Mouse (Mus musculus) neutrophil, adult 59 days (primary cell): ENCODE results near the gene 2310034C09Rik. TPM values are rescaled to one million over a fixed set of nuclear protein-coding genes. Genes with fewer than 3 reads are reported as not detected.

Source experiments
- total RNA-seq, 2 experiments: library from RNA; stranded (reverse); gene quantifications; 1 replicate in 1 of 2; 2 replicates in 1 of 2; pipeline ENCODE4 v1.2.4; 2023

Gene 2310034C09Rik
- not detected for total RNA-seq

GRCm38 (mm10) chr16:88758547-88758946 is at the start of gene 2310034C09Rik:
Gene 2310034C09Rik, plus strand, starts transcription at chr16:88758847.

DNA sequence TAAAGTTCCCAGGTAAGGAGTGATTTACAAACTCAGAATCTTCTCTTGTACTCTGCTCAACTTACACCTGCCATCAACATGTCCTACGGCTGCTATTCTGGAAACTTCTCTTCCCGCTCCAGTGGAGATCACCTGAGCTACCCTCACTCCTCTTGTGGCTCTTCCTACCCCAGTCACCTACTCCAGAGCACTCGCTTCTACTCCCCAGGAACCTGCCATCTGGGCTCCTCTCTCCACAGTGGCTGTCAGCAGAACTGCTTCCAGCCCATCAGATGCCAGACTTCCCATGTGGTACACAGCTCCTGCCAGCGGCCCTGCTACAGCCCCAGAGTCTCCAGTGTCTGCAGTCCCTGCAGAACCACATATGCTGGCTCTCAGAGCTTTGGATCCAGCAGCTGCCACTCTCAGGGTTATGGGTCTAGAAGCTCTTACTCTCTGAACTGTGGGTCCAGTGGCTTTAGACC is 29.8 kb upstream of the 2310034C09Rik start, which contains the start of gene Krtap13-1:
Gene Krtap13-1, plus strand, starts transcription at position 51 of the 464 bp plus-strand sequence.

DNA sequence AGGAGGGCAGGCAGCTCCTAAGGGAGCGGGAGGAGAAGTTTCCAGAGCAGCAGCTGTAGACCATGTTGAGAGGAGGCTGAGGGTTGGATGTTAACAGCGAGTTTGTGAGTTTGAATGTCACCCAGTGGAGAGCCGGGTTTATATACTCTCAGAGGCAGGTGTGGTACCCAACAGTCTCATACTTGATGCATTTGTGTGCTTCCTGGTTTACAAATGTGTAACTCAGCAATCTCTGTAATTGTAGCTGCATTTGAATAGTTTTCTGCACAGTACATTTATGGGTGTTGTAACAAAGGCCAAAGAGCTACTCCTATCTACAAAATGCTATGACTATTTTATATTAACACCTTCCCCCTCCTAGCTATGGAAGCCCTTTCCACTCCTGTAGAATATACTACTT is 7.1 kb upstream of the 2310034C09Rik start, which contains the start of gene Krtap13:
Gene Krtap13, minus strand, starts transcription at position 101 of the 400 bp plus-strand sequence.

DNA sequence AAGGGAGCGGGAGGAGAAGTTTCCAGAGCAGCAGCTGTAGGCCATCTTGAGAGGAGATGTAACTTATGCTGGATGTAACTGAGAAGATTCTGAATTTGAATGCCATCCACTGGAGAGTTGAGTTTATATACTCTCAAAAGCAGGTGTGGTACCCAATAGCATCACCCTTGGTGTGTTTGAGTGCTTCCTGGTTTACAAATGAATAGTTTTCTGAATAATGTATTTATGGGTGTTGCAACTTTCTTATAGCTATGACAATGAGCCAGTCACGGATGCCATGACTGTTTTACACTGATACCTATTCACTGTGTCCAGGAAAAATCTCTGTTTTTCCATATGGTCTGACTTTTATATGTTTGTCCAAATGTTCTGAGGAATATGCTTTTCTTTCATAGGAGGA is 15.5 kb downstream of the 2310034C09Rik start, which contains the start of gene 2310057N15Rik:
Gene 2310057N15Rik, minus strand, starts transcription at position 101 of the 400 bp plus-strand sequence.

DNA sequence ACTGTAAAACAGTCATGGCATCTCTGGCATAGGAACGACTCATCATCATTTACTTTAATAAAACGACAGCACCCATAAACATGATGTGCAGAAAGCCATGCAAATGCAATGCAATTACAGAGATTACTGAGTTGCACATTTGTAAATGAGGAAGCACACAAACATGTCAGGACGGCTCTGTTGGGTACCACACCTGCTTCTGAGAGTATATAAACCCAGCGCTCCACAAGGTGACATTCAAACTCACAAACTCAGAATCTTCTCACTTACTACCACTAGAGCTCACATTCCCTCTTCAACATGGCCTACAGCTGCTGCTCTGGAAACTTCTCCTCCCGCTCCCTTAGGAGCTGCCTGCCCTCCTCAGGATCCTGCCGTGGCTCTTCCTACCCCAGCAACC is 18.9 kb downstream of the 2310034C09Rik start, which contains the start of gene Gm5965:
Gene Gm5965, plus strand, starts transcription at position 301 of the 400 bp plus-strand sequence.

Other genes starting within 250 kb of the 2310034C09Rik start
- gene Cldn8, start 195.7 kb upstream of the 2310034C09Rik start, total RNA-seq: not detected
- not detected for gene Krtap24-1, start 146.6 kb upstream of the 2310034C09Rik start, total RNA-seq
- gene 2310079G19Rik, start 131.2 kb upstream of the 2310034C09Rik start, total RNA-seq: not detected
- gene Krtap26-1, start 111.1 kb upstream of the 2310034C09Rik start, total RNA-seq: not detected
- gene Krtap27-1, start 87.2 kb upstream of the 2310034C09Rik start, total RNA-seq: not detected
- not detected for gene 2310061N02Rik, start 50.9 kb upstream of the 2310034C09Rik start, total RNA-seq
- gene Krtap13-1, start 30.0 kb upstream of the 2310034C09Rik start, total RNA-seq: not detected
- not detected for gene Krtap13, start 7.2 kb upstream of the 2310034C09Rik start, total RNA-seq
- not detected for gene 2310057N15Rik, start 15.4 kb downstream of the 2310034C09Rik start, total RNA-seq
- not detected for gene Gm5965, start 19.0 kb downstream of the 2310034C09Rik start, total RNA-seq
- not detected for gene Gm20741, start 53.4 kb downstream of the 2310034C09Rik start, total RNA-seq
- not detected for gene Krtap15, start 61.4 kb downstream of the 2310034C09Rik start, total RNA-seq
- gene Krtap14, start 67.3 kb downstream of the 2310034C09Rik start, total RNA-seq: not detected
- not detected for gene Krtap19-1, start 110.6 kb downstream of the 2310034C09Rik start, total RNA-seq
- not detected for gene Krtap19-2, start 115.4 kb downstream of the 2310034C09Rik start, total RNA-seq
- gene Krtap19-3, start 119.2 kb downstream of the 2310034C09Rik start, total RNA-seq: not detected
- not detected for gene Krtap19-4, start 126.2 kb downstream of the 2310034C09Rik start, total RNA-seq
- not detected for gene Krtap19-5, start 137.6 kb downstream of the 2310034C09Rik start, total RNA-seq
- not detected for gene Krtap19-9b, start 173.4 kb downstream of the 2310034C09Rik start, total RNA-seq
- gene Krtap16-3, start 204.0 kb downstream of the 2310034C09Rik start, total RNA-seq: not detected